Mouse (Mus musculus) myocyte (in vitro differentiated cells): Measurements from ENCODE around the gene Stox2. TPM values are rescaled to one million over a fixed set of nuclear protein-coding genes. Genes with fewer than 3 reads are reported as not detected.

Experiments
- H3K27me3 ChIP-seq: one replicate; pipeline ENCODE4 v1.6.1; 2011; ENCODE audit not compliant: control insufficient read depth, insufficient read depth, insufficient read length
- H3K36me3 ChIP-seq: one replicate; pipeline ENCODE4 v1.6.1; 2011; ENCODE audit not compliant: control insufficient read depth, insufficient read depth
- H3K4me2 ChIP-seq: one replicate; pipeline ENCODE4 v1.6.1; 2011; ENCODE audit warnings: low read depth, control low read depth
- H3K4me3 ChIP-seq: one replicate; pipeline ENCODE4 v1.5.1; 2011; ENCODE audit warnings: mild to moderate bottlenecking, control low read depth, moderate library complexity
- H3K79me2 ChIP-seq: one replicate; pipeline ENCODE4 v1.6.1; 2011; ENCODE audit not compliant: control insufficient read depth, insufficient read depth
- H3ac ChIP-seq: one replicate; pipeline ENCODE4 v1.6.1; 2011; ENCODE audit not compliant: control insufficient read depth, insufficient read length
- CEBPB ChIP-seq: IDR thresholded peaks from 2 replicates; pipeline ENCODE4 v1.6.1; 2011; ENCODE audit warnings: mild to moderate bottlenecking, moderate library complexity; ENCODE audit not compliant: poor library complexity, insufficient read depth, severe bottlenecking
- E2F4 ChIP-seq: IDR thresholded peaks from one replicate; pipeline ENCODE4 v1.6.1; 2011; ENCODE audit warnings: mild to moderate bottlenecking, control low read depth, moderate library complexity; ENCODE audit not compliant: insufficient read depth
- MAX ChIP-seq: IDR thresholded peaks from one replicate; pipeline ENCODE4 v1.6.1; 2011; ENCODE audit warnings: low read depth, mild to moderate bottlenecking, control low read depth
- MYOD1 ChIP-seq, 3 experiments: IDR thresholded peaks; one replicate each; pipeline ENCODE4 v1.6.1; 2011; ENCODE audit warnings: control low read depth in 2 of 3, low read depth in 2 of 3, mild to moderate bottlenecking in 2 of 3, moderate library complexity in 1 of 3; ENCODE audit not compliant: insufficient read length in 2 of 3, control insufficient read depth in 1 of 3
- MYOG ChIP-seq, 3 experiments: IDR thresholded peaks; one replicate each; pipeline ENCODE4 v1.6.1; 2011; ENCODE audit warnings: control low read depth in 2 of 3, low read depth in 2 of 3, mild to moderate bottlenecking in 2 of 3; ENCODE audit not compliant: insufficient read length in 2 of 3, control insufficient read depth in 1 of 3, insufficient read depth in 1 of 3
- POLR2A ChIP-seq: IDR thresholded peaks from one replicate; pipeline ENCODE4 v1.6.1; 2011; ENCODE audit warnings: low read depth, mild to moderate bottlenecking, control low read depth, moderate library complexity; ENCODE audit not compliant: insufficient read length
- POLR2AphosphoS2 ChIP-seq: IDR thresholded peaks from one replicate; pipeline ENCODE4 v1.6.1; 2011; ENCODE audit warnings: low read depth, control low read depth; ENCODE audit not compliant: insufficient read length
- REST ChIP-seq: IDR thresholded peaks from one replicate; pipeline ENCODE4 v1.6.1; 2011; ENCODE audit warnings: mild to moderate bottlenecking, control low read depth, moderate library complexity; ENCODE audit not compliant: insufficient read depth, insufficient read length
- SRF ChIP-seq: IDR thresholded peaks from one replicate; pipeline ENCODE4 v1.6.1; 2011; ENCODE audit warnings: low read depth; ENCODE audit not compliant: control insufficient read depth, insufficient read length
- TCF12 ChIP-seq: IDR thresholded peaks from one replicate; pipeline ENCODE4 v1.6.1; 2011; ENCODE audit warnings: mild to moderate bottlenecking, control low read depth; ENCODE audit not compliant: poor library complexity, insufficient read depth, severe bottlenecking
- TCF3 ChIP-seq: IDR thresholded peaks from one replicate; pipeline ENCODE4 v1.6.1; 2011; ENCODE audit warnings: low read depth, control low read depth; ENCODE audit not compliant: insufficient read length
- USF1 ChIP-seq: IDR thresholded peaks from one replicate; pipeline ENCODE4 v1.6.1; 2011; ENCODE audit warnings: low read depth, mild to moderate bottlenecking, control low read depth, moderate library complexity
- polyA plus RNA-seq: library from polyadenylated mRNA; unstranded; fragments of >200 nt; fragmentation: generic; extraction: Trizol; gene quantifications from one replicate; pipeline ENCODE4 v1.2.1, GENCODE M21; 2012; ENCODE audit warnings: missing spikeins

Stox2 gene
- polyA plus RNA-seq, 1 experiment: not detected

DNA sequence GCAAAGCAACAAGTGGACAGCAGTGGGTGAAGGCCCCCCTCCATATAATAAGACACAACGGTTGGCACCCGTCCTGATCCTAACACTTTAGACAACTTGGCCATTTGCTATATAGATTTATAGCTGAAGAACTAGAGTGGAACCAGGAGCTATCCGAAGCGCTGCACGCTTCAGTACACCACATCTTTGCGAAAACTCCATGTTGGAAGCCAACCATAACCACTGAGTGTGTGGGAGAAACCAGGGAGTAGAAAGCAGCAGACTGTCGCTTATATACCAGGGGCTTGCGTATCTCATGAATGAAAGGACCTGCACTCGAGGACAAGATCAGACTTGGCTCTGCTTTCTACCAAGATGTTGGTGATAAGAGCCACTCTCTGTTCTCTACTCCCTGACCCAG is 234.0 kb downstream of the Stox2 start:
- no peak for TF ChIP-seq MYOD1 (IDR thresholded peaks at IDR 0.05; ENCODE audit: control insufficient read depth in 1 of 3, insufficient read length in 2 of 3, low read depth in 2 of 3)
- no peak for TF ChIP-seq REST
- Histone ChIP-seq H3K4me3 (no peak overlapping the region), H3ac (no peak overlapping the region), H3K4me2 (no peak overlapping the region), H3K27me3 (peaks cover 6% of the 10 kb centered on the region), H3K79me2 (no peaks in the 10 kb centered on the region), H3K36me3 (no peaks in the 10 kb centered on the region)

DNA sequence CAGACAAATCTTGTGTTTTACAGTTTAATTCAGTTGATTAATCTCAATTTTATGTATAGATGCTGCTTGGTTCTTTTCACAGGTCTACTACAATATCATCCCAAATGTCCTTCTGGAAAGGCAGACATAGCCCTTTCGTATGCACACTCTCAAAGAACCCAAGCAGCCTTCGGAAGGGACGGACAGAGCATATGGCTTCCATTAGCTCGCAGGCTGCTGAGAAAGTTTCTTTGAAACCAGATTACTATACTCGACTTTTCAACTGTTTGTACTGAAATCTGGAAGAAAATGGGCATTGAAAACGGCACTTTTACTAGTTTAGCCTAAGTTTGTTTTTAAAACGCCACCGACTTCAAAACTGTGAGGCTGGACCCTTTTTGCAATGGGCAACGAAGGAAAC is 234.9 kb downstream of the Stox2 start:
- H3K4me2 ChIP-seq: no peak overlapping the region
- H3K4me3 ChIP-seq: no peak overlapping the region
- H3K36me3 ChIP-seq: no peaks in the 10 kb centered on the region
- H3K27me3 ChIP-seq: peaks cover 6% of the 10 kb centered on the region
- no peak overlapping the region for H3ac ChIP-seq
- no peak for TF ChIP-seq POLR2A
- TF ChIP-seq POLR2AphosphoS2: no peak
- no peak for TF ChIP-seq MYOG (IDR thresholded peaks at IDR 0.05; ENCODE audit: control insufficient read depth in 1 of 3, insufficient read depth in 1 of 3, insufficient read length in 2 of 3, low read depth in 2 of 3)
- no peak for TF ChIP-seq CEBPB
- no peak for TF ChIP-seq TCF3
- TF ChIP-seq REST: no peak
- TF ChIP-seq MAX: no peak
- no peak for TF ChIP-seq MYOD1 (IDR thresholded peaks at IDR 0.05; ENCODE audit: control insufficient read depth in 1 of 3, insufficient read length in 2 of 3, low read depth in 2 of 3)
- no peak for TF ChIP-seq USF1
- TF ChIP-seq TCF12: no peak
- TF ChIP-seq SRF: no peak
- TF ChIP-seq E2F4: no peak
- H3K79me2 ChIP-seq: no peaks in the 10 kb centered on the region

DNA sequence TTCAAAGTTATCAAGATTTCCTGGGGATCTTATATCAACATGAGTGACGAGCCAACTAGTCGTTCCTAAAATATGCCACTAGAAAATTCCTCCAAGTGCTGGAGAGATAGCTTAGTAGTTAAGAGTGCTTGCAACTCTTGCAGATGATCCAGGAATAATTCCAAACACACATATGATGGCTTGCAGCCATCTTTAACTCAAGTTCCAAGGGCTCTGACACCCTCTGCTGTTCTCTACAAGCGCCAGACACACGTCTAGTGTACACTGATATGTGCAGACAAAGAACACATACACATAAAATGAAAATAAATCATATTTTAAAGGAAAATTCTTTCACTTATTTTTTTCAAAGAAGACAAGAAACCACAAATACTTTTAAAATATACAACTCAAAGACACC is 237.9 kb downstream of the Stox2 start:
- H3K36me3 ChIP-seq: no peaks in the 10 kb centered on the region
- no peak overlapping the region for H3K4me2 ChIP-seq
- H3K79me2 ChIP-seq: no peaks in the 10 kb centered on the region
- peaks cover 6% of the 10 kb centered on the region for H3K27me3 ChIP-seq
- H3ac ChIP-seq: no peak overlapping the region
- no peak overlapping the region for H3K4me3 ChIP-seq
- TF ChIP-seq CEBPB (no peak), E2F4 (no peak), REST (no peak), TCF12 (no peak), MYOD1 (IDR thresholded peaks at IDR 0.05; ENCODE audit: control insufficient read depth in 1 of 3, insufficient read length in 2 of 3, low read depth in 2 of 3) (no peak), MAX (no peak), SRF (no peak), USF1 (no peak), POLR2A (no peak), TCF3 (no peak), MYOG (IDR thresholded peaks at IDR 0.05; ENCODE audit: control insufficient read depth in 1 of 3, insufficient read depth in 1 of 3, insufficient read length in 2 of 3, low read depth in 2 of 3) (no peak)

DNA sequence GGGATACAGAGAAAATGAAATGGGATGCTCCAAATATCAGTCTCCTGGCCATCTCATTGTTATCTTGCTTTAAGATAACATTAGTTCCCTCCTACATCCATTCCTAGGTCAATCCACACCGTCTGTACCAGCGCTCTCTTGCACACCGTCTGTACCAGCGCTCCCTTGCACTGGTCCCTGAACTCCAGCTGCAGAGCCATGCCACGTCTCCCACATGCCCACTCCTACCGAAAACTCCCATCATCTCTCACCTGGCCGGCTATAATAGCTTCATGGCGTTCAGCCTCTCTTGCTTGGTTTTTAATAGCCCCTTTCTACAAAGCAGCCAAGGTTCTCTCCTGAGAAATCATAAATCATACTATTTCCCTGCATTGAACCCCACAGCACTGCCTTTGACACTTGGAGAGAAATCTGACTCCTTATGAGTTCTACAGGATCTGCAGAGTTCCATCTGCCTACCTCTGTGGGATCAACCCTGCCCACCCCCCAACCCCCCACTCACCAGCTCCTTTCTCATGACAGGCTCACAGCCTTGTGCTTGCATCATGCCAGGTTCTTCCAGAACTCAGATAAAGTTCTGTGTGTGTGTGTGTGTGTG is 239.4 kb downstream of the Stox2 start:
- Histone ChIP-seq H3K4me2 (no peak overlapping the region), H3ac (no peak overlapping the region), H3K4me3 (no peak overlapping the region), H3K36me3 (no peaks in the 10 kb centered on the region), H3K27me3 (no peaks in the 10 kb centered on the region), H3K79me2 (no peaks in the 10 kb centered on the region)
- no peak for TF ChIP-seq SRF
- TF ChIP-seq TCF3: no peak
- TF ChIP-seq E2F4: no peak
- TF ChIP-seq MYOD1 (IDR thresholded peaks at IDR 0.05; ENCODE audit: control insufficient read depth in 1 of 3, insufficient read length in 2 of 3, low read depth in 2 of 3): no peak
- TF ChIP-seq MAX: no peak
- no peak for TF ChIP-seq POLR2A
- TF ChIP-seq MYOG (IDR thresholded peaks at IDR 0.05; ENCODE audit: control insufficient read depth in 1 of 3, insufficient read depth in 1 of 3, insufficient read length in 2 of 3, low read depth in 2 of 3): no peak
- TF ChIP-seq CEBPB: no peak
- no peak for TF ChIP-seq POLR2AphosphoS2
- TF ChIP-seq TCF12: no peak
- no peak for TF ChIP-seq USF1
- TF ChIP-seq REST: no peak

DNA sequence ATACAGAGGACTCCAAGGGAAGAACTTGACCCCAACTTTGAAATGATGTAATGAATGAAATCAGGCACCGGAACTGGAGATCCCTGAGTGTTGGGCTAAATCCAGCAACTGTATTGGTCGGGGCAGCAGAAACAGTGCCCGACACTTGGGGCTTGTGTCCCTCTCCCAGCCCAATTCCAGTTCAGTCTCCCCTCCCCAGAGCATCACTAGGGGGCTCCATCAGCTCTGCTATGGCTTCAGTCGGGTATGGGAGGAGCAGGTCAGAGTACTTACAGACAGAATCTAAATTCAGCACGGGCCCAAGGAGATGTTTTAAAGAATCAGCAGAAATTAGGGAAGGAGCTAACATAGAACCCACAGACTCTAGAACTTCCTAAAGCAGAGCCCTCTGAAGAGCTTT is 240.7 kb downstream of the Stox2 start:
- no peaks in the 10 kb centered on the region for H3K27me3 ChIP-seq
- no peaks in the 10 kb centered on the region for H3K36me3 ChIP-seq
- TF ChIP-seq MYOG (IDR thresholded peaks at IDR 0.05; ENCODE audit: control insufficient read depth in 1 of 3, insufficient read depth in 1 of 3, insufficient read length in 2 of 3, low read depth in 2 of 3) (no peak), POLR2AphosphoS2 (no peak), REST (no peak), MAX (no peak), TCF12 (no peak), E2F4 (no peak), SRF (no peak)
- H3K79me2 ChIP-seq: no peaks in the 10 kb centered on the region
- no peak overlapping the region for H3ac ChIP-seq
- H3K4me3 ChIP-seq: no peak overlapping the region
- H3K4me2 ChIP-seq: no peak overlapping the region
